Mouse (Mus musculus): ENCODE data around the gene Tbx5. TPM values are rescaled to one million over a fixed set of nuclear protein-coding genes. Genes with fewer than 3 reads are reported as not detected.

The Tbx5 gene
- 0.15 and 0.45 TPM in 2 replicates for polyA plus RNA-seq (2014; fragmentation: Nextera tagmentation; extraction: Ambion mirVana)

DNA sequence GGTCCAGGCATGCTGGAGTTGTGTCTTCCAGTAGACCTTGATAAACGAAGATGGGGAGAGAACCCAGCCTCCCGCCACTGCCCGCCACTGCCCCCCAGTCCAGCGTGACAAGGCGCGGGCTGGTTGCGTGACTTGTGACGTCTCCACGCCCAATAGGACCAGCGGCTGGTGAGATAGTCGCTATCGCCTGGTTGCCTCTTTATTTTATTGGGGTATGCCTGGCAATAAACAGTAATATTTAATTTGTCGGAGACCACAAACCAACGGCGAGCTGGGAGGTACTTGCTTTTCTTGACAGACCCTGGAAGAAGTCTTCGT lies at the start of gene Tbx5:
Gene Tbx5 (plus strand): TSS at position 190 of the 318 bp plus-strand sequence.
- no peaks in the 10 kb centered on the region for H3K9me3 ChIP-seq (ENCODE audit: control insufficient read depth, low read length)
- peaks cover 96% of the 10 kb centered on the region for H3K27me3 ChIP-seq (ENCODE audit: control insufficient read depth, insufficient read depth, low read length)
- H3K36me3 ChIP-seq (ENCODE audit: control insufficient read depth, insufficient read depth, low read length), result no peaks in the 10 kb centered on the region
- ATAC-seq (ENCODE audit: insufficient read depth, low FRiP score, low TSS enrichment) (no peak), DNase-seq (ENCODE audit: low spot score) (no peak)
- H3K4me2 ChIP-seq (ENCODE audit: low read depth), result no peak within 1 kb of the TSS
- no peaks in the 10 kb centered on the region for H3K4me1 ChIP-seq (ENCODE audit: control insufficient read depth, insufficient read depth, low read length)
- no peak within 1 kb of the TSS for H3K27ac ChIP-seq (ENCODE audit: low read depth, low read length)
- H3K9ac ChIP-seq (ENCODE audit: low read length), result no peak within 1 kb of the TSS
- WGBS, result 1% methylated on average over 16 of the region's 16 CpGs
- H3K4me3 ChIP-seq (ENCODE audit: low read depth, low read length), result no peak within 1 kb of the TSS

DNA sequence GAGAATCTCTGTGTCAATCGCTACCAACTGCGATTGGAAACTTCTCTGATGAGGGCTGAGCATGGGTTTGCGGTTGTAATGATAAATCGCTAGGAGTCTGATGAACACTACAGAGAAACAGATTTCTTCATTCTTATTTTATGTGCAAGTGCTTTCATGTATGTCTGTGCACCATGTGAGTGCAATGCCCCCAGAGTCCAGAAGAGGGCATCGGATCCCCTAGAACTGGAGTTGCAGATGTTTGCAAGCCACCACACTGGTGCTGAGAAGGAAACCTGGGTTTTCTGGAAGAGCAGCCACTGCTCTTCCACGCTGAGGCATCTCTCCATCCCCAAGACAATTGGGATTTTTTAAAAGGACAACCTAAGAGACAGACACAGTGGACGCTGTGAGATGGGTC lies 46.5 kb upstream of the Tbx5 start:
- 85% methylated on average over 7 of the region's 7 CpGs for WGBS
- no peak overlapping the region for H3K27ac ChIP-seq (ENCODE audit: low read depth, low read length)
- no peaks in the 10 kb centered on the region for H3K9me3 ChIP-seq (ENCODE audit: control insufficient read depth, low read length)
- DNase-seq (ENCODE audit: low spot score), result no peak
- H3K4me1 ChIP-seq (ENCODE audit: control insufficient read depth, insufficient read depth, low read length), result no peaks in the 10 kb centered on the region
- no peak overlapping the region for H3K9ac ChIP-seq (ENCODE audit: low read length)
- ATAC-seq (ENCODE audit: insufficient read depth, low FRiP score, low TSS enrichment), result no peak
- H3K36me3 ChIP-seq (ENCODE audit: control insufficient read depth, insufficient read depth, low read length), result no peaks in the 10 kb centered on the region
- H3K4me2 ChIP-seq (ENCODE audit: low read depth), result no peak overlapping the region
- no peaks in the 10 kb centered on the region for H3K27me3 ChIP-seq (ENCODE audit: control insufficient read depth, insufficient read depth, low read length)
- no peak overlapping the region for H3K4me3 ChIP-seq (ENCODE audit: low read depth, low read length)

DNA sequence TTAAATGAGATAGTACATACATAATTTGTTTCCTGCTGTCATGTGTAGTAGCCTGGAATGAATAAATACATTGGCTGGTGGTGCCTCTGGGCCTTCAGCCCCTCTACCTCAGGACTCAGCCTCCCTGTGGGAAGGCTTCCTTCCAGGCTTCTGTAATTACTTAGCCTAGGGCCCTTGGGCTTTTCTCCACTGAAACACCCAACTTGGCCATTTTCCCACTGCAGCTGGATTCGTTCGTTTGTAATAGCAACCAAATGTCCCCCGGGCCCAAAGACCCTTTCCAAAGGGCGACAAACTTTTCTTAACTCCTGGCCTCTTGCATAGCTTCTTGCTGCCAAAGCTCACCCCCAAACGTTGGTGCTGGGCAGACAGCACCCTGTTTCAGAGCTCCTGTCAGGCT lies 40.8 kb upstream of the Tbx5 start:
- Histone ChIP-seq H3K36me3 (ENCODE audit: control insufficient read depth, insufficient read depth, low read length) (no peaks in the 10 kb centered on the region), H3K4me2 (ENCODE audit: low read depth) (no peak overlapping the region), H3K4me3 (ENCODE audit: low read depth, low read length) (no peak overlapping the region), H3K27me3 (ENCODE audit: control insufficient read depth, insufficient read depth, low read length) (peaks cover 38% of the 10 kb centered on the region), H3K27ac (ENCODE audit: low read depth, low read length) (no peak overlapping the region), H3K4me1 (ENCODE audit: control insufficient read depth, insufficient read depth, low read length) (no peaks in the 10 kb centered on the region), H3K9me3 (ENCODE audit: control insufficient read depth, low read length) (no peaks in the 10 kb centered on the region), H3K9ac (ENCODE audit: low read length) (no peak overlapping the region)
- 54% methylated on average over 5 of the region's 5 CpGs for WGBS
- ATAC-seq (ENCODE audit: insufficient read depth, low FRiP score, low TSS enrichment) (no peak), DNase-seq (ENCODE audit: low spot score) (no peak)

DNA sequence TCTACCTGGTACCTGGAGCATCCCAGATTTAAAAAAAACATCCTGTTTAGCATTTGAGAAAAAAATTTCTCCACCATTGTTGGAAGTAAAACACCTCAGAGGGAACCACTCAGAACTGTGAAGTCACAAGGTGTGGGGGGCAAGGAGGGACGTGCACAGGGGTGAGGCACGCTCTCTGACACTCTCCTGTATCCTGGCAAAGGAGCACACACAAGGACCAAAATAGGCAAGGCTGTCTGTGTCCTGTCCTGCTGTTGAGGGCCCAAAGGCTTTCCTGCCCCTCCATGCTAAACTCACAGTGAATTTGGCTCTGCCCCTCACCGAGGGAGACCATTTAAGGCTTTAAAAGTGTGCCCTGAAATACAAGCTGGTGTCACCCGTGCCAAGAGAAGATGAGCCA lies 38.5 kb upstream of the Tbx5 start:
- Histone ChIP-seq H3K9ac (ENCODE audit: low read length) (no peak overlapping the region), H3K27me3 (ENCODE audit: control insufficient read depth, insufficient read depth, low read length) (peaks cover 61% of the 10 kb centered on the region), H3K9me3 (ENCODE audit: control insufficient read depth, low read length) (no peaks in the 10 kb centered on the region), H3K4me2 (ENCODE audit: low read depth) (no peak overlapping the region), H3K36me3 (ENCODE audit: control insufficient read depth, insufficient read depth, low read length) (no peaks in the 10 kb centered on the region), H3K27ac (ENCODE audit: low read depth, low read length) (no peak overlapping the region), H3K4me3 (ENCODE audit: low read depth, low read length) (no peak overlapping the region), H3K4me1 (ENCODE audit: control insufficient read depth, insufficient read depth, low read length) (no peaks in the 10 kb centered on the region)
- 5% methylated on average over 4 of the region's 4 CpGs for WGBS
- ATAC-seq (ENCODE audit: insufficient read depth, low FRiP score, low TSS enrichment) (no peak), DNase-seq (ENCODE audit: low spot score) (no peak)

DNA sequence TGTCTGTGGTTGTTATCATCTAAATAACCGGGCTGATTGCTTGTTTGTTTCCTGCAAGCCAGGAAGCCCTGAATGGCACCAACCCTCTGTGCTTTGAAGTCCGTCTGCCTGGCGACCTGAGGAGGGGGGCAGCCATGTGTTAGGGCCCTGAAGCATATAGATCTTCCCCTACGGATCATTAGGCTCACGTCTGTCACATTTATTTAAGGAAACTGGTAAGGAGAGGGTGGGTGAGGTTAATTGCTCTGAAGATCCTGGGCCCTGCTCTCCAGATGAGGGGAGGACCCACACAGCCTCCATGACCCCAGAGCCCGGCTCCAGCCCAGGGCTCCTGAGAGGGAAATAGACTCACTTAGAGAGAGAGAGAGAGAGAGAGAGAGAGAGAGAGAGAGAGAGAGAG lies 37.1 kb upstream of the Tbx5 start:
- no peak overlapping the region for H3K9ac ChIP-seq (ENCODE audit: low read length)
- under 1% methylated on average over 6 of the region's 6 CpGs for WGBS
- H3K27me3 ChIP-seq (ENCODE audit: control insufficient read depth, insufficient read depth, low read length), result peaks cover 75% of the 10 kb centered on the region
- H3K27ac ChIP-seq (ENCODE audit: low read depth, low read length), result no peak overlapping the region
- ATAC-seq (ENCODE audit: insufficient read depth, low FRiP score, low TSS enrichment), result no peak
- H3K9me3 ChIP-seq (ENCODE audit: control insufficient read depth, low read length), result no peaks in the 10 kb centered on the region
- H3K4me1 ChIP-seq (ENCODE audit: control insufficient read depth, insufficient read depth, low read length), result no peaks in the 10 kb centered on the region
- H3K4me3 ChIP-seq (ENCODE audit: low read depth, low read length), result no peak overlapping the region
- H3K4me2 ChIP-seq (ENCODE audit: low read depth), result no peak overlapping the region
- no peaks in the 10 kb centered on the region for H3K36me3 ChIP-seq (ENCODE audit: control insufficient read depth, insufficient read depth, low read length)
- DNase-seq (ENCODE audit: low spot score), result no peak

DNA sequence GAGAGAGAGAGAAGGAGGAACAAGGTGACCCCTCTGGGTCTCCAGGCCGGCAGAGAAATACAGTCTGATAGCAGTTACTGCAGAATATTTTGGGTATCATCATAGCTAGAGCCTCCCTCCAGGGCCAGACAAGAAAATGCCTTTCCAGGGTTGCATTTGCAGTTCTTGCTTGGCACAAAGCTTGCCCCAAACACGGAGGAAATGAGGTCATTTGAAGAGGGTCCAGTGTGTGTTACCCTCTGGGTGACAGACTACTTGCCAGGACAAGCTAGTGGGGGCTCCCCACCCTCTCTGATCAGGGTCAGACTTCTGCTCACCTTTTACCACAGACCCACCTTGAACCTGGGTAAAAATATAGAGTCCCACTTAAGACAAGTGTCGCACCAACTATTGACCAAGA lies 36.7 kb upstream of the Tbx5 start:
- no peaks in the 10 kb centered on the region for H3K9me3 ChIP-seq (ENCODE audit: control insufficient read depth, low read length)
- H3K27me3 ChIP-seq (ENCODE audit: control insufficient read depth, insufficient read depth, low read length), result peaks cover 79% of the 10 kb centered on the region
- ATAC-seq (ENCODE audit: insufficient read depth, low FRiP score, low TSS enrichment), result no peak
- no peak overlapping the region for H3K27ac ChIP-seq (ENCODE audit: low read depth, low read length)
- no peaks in the 10 kb centered on the region for H3K36me3 ChIP-seq (ENCODE audit: control insufficient read depth, insufficient read depth, low read length)
- no peak overlapping the region for H3K9ac ChIP-seq (ENCODE audit: low read length)
- no peaks in the 10 kb centered on the region for H3K4me1 ChIP-seq (ENCODE audit: control insufficient read depth, insufficient read depth, low read length)
- no peak overlapping the region for H3K4me2 ChIP-seq (ENCODE audit: low read depth)
- 13% methylated on average over 3 of the region's 3 CpGs for WGBS
- no peak for DNase-seq (ENCODE audit: low spot score)
- no peak overlapping the region for H3K4me3 ChIP-seq (ENCODE audit: low read depth, low read length)

DNA sequence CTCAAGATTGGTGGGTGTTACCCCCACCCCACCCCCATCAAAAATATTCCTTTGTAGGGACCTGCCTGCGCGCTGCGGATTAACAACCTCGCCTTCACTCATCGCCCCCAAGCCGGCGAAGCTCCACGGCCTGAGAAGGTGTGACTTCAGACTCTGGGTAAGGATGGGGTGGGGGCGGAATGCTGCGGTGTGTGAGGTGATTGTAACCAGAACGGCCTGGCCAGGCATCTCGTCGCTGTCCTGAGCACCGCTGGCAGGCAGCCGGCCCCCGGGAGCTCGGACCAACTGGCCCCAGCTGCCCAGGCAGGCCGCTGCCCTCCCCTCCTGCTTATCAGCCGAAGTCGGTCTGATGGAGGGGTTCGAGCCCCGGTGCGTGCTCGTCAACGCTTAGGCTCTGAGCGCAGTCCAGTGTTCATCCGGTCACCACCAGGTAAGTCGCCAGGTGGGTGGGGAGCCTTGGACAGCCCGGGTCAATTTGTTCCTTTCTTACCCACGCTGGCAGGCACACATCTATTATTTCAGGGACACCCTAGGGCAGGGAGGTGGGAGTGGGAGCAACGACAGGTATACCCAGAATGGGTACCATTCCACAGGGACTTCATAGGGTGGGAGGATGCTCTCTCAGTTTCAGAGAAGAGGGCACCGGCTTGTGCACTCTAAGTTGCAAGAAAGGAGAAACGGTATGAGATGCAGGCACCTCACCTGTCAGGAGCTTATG lies 35.9 kb upstream of the Tbx5 start:
- H3K27me3 ChIP-seq (ENCODE audit: control insufficient read depth, insufficient read depth, low read length), result peaks cover 88% of the 10 kb centered on the region
- WGBS, result 2% methylated on average over 33 of the region's 33 CpGs
- H3K9ac ChIP-seq (ENCODE audit: low read length), result no peak overlapping the region
- no peak overlapping the region for H3K4me3 ChIP-seq (ENCODE audit: low read depth, low read length)
- H3K9me3 ChIP-seq (ENCODE audit: control insufficient read depth, low read length), result no peaks in the 10 kb centered on the region
- ATAC-seq (ENCODE audit: insufficient read depth, low FRiP score, low TSS enrichment) (no peak), DNase-seq (ENCODE audit: low spot score) (no peak)
- no peak overlapping the region for H3K4me2 ChIP-seq (ENCODE audit: low read depth)
- no peaks in the 10 kb centered on the region for H3K4me1 ChIP-seq (ENCODE audit: control insufficient read depth, insufficient read depth, low read length)
- no peaks in the 10 kb centered on the region for H3K36me3 ChIP-seq (ENCODE audit: control insufficient read depth, insufficient read depth, low read length)
- no peak overlapping the region for H3K27ac ChIP-seq (ENCODE audit: low read depth, low read length)

DNA sequence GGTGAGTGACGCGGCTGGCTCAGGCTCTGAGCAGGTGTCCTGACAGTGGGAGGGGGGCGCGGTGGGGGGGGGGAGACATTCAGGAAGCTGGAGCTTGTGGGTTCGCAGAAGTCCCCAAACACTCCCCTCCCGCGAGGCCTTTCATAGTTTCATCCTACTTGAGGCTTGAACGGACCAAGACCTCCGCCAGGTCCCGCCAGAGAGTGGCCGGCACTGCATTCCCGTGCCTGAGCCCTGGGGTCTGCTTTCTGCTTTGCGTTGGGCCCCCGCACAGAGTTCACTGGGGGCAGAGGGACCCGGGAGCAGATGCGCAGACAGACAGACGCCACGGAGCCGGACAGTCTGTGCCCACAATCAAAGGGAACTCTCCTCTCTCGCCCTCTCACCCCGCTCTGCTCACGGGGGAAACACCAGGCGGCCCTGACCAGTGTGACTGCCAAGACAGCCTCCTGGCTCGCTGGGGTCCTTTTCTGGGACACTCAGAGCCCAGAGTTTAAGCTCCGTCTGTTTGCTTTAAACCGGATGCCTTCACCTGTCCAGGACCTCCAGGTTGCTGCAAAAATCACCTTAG lies 34.8 kb upstream of the Tbx5 start:
- Histone ChIP-seq H3K36me3 (ENCODE audit: control insufficient read depth, insufficient read depth, low read length) (no peaks in the 10 kb centered on the region), H3K4me1 (ENCODE audit: control insufficient read depth, insufficient read depth, low read length) (no peaks in the 10 kb centered on the region), H3K4me3 (ENCODE audit: low read depth, low read length) (no peak overlapping the region), H3K27me3 (ENCODE audit: control insufficient read depth, insufficient read depth, low read length) (peaks cover 96% of the 10 kb centered on the region), H3K9me3 (ENCODE audit: control insufficient read depth, low read length) (no peaks in the 10 kb centered on the region), H3K27ac (ENCODE audit: low read depth, low read length) (no peak overlapping the region), H3K9ac (ENCODE audit: low read length) (no peak overlapping the region), H3K4me2 (ENCODE audit: low read depth) (no peak overlapping the region)
- under 1% methylated on average over 26 of the region's 26 CpGs for WGBS
- ATAC-seq (ENCODE audit: insufficient read depth, low FRiP score, low TSS enrichment) (no peak), DNase-seq (ENCODE audit: low spot score) (no peak)

DNA sequence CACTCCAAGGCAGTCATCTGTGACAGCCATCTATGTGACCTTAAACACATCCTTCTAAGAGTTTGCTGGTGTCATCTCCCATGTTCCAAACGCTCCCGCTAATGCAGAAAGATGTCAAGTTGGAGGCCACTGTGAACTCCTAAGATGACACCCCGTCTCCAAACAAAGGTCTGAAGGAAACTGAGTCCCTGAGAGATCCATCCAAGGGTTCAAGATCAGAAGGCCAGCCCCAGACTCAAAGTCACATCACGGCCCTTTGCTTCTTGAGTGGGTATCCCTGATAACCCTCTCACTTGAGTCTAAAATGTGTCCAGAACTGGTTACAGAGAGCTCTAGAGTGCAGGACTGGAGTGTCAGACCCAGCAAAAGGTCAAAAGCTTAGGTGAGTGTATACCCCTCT lies 34.2 kb upstream of the Tbx5 start:
- no peak overlapping the region for H3K27ac ChIP-seq (ENCODE audit: low read depth, low read length)
- H3K9me3 ChIP-seq (ENCODE audit: control insufficient read depth, low read length), result no peaks in the 10 kb centered on the region
- ATAC-seq (ENCODE audit: insufficient read depth, low FRiP score, low TSS enrichment) (no peak), DNase-seq (ENCODE audit: low spot score) (no peak)
- H3K4me3 ChIP-seq (ENCODE audit: low read depth, low read length), result no peak overlapping the region
- no peaks in the 10 kb centered on the region for H3K36me3 ChIP-seq (ENCODE audit: control insufficient read depth, insufficient read depth, low read length)
- 6% methylated on average over 4 of the region's 4 CpGs for WGBS
- H3K9ac ChIP-seq (ENCODE audit: low read length), result no peak overlapping the region
- no peak overlapping the region for H3K4me2 ChIP-seq (ENCODE audit: low read depth)
- H3K4me1 ChIP-seq (ENCODE audit: control insufficient read depth, insufficient read depth, low read length), result no peaks in the 10 kb centered on the region
- peaks cover 100% of the 10 kb centered on the region for H3K27me3 ChIP-seq (ENCODE audit: control insufficient read depth, insufficient read depth, low read length)
